Mouse (Mus musculus) MEL (cell line): ENCODE measurements around the gene Oas3. TPM values are rescaled to one million over a fixed set of nuclear protein-coding genes. Genes with fewer than 3 reads are reported as not detected.
A peak's percentile ranks its signal among the peaks of the same experiment; 100 is the strongest.

Source experiments
- DNase-seq: peaks from one replicate; pipeline ENCODE4 v3.0.0; 2011; ENCODE audit warnings: low read depth, low spot score
- H3K27ac ChIP-seq: 2 replicates; pipeline ENCODE4 v1.5.1; 2012; ENCODE audit warnings: low read depth, mild to moderate bottlenecking, control low read depth, low read length, moderate library complexity; ENCODE audit not compliant: control insufficient read depth
- H3K27me3 ChIP-seq, 2 experiments: fragments of 150-350 bp in 1 of 2; sonication (generic) in 1 of 2; 2 replicates each; pipeline ENCODE4 v1.6.1; 2012; ENCODE audit warnings: low read length in 2 of 2, mild to moderate bottlenecking in 2 of 2, improper control_type of control experiment in 1 of 2, moderate library complexity in 1 of 2; ENCODE audit not compliant: insufficient read depth in 2 of 2, control insufficient read depth in 1 of 2
- H3K36me3 ChIP-seq, 2 experiments: 2 replicates each; pipeline ENCODE4 v1.6.1; 2012 to 2014; ENCODE audit warnings: low read length in 2 of 2, improper control_type of control experiment in 1 of 2, inconsistent platforms in 1 of 2, mild to moderate bottlenecking in 1 of 2; ENCODE audit not compliant: insufficient read depth in 2 of 2, control insufficient read depth in 1 of 2
- H3K4me1 ChIP-seq, 2 experiments: fragments of 150-350 bp in 1 of 2; sonication (generic) in 1 of 2; 2 replicates each; pipeline ENCODE4 v1.6.1; 2012; ENCODE audit warnings: low read length in 2 of 2, improper control_type of control experiment in 1 of 2, mild to moderate bottlenecking in 1 of 2; ENCODE audit not compliant: insufficient read depth in 2 of 2, control insufficient read depth in 1 of 2
- H3K4me3 ChIP-seq, 2 experiments: fragments of 150-350 bp in 1 of 2; sonication (generic) in 1 of 2; 2 replicates each; pipeline ENCODE4 v1.5.1; 2012; ENCODE audit warnings: low read depth in 2 of 2, low read length in 2 of 2, mild to moderate bottlenecking in 2 of 2, moderate library complexity in 2 of 2, control low read depth in 1 of 2, improper control_type of control experiment in 1 of 2; ENCODE audit not compliant: control insufficient read depth in 1 of 2, insufficient read depth in 1 of 2
- H3K79me2 ChIP-seq: 2 replicates; pipeline ENCODE4 v1.6.1; 2012; ENCODE audit warnings: mild to moderate bottlenecking, low read length, moderate library complexity; ENCODE audit not compliant: control insufficient read depth, poor library complexity, insufficient read depth
- H3K9ac ChIP-seq: 2 replicates; pipeline ENCODE4 v1.6.1; 2012; ENCODE audit warnings: low read depth, mild to moderate bottlenecking, control low read depth, low read length, moderate library complexity; ENCODE audit not compliant: control insufficient read depth, poor library complexity, severe bottlenecking
- H3K9me3 ChIP-seq: fragments of 150-350 bp; sonication (generic); replicated peaks from 2 replicates; pipeline ENCODE4 v1.6.1; 2012; ENCODE audit warnings: mild to moderate bottlenecking, low read length, improper control_type of control experiment, moderate library complexity; ENCODE audit not compliant: insufficient read depth
- BHLHE40 ChIP-seq: IDR thresholded peaks from 2 replicates; pipeline ENCODE4 v1.6.1; 2012; ENCODE audit warnings: low read depth, mild to moderate bottlenecking, inconsistent platforms, low read length, improper control_type of control experiment, borderline replicate concordance
- CHD1 ChIP-seq: IDR thresholded peaks from 2 replicates; pipeline ENCODE4 v1.6.1; 2012; ENCODE audit warnings: low read depth, mild to moderate bottlenecking, inconsistent platforms, low read length, improper control_type of control experiment
- CHD2 ChIP-seq: IDR thresholded peaks from 2 replicates; pipeline ENCODE4 v1.6.1; 2011; ENCODE audit warnings: low read length, improper control_type of control experiment
- CTCF ChIP-seq, 3 experiments: IDR thresholded peaks in 2 of 3; conservative IDR thresholded peaks in 1 of 3; 2 replicates each; pipeline ENCODE4 v1.5.1; 2011 to 2012; ENCODE audit warnings: low read length in 3 of 3, low read depth in 2 of 3, mild to moderate bottlenecking in 2 of 3, improper control_type of control experiment in 1 of 3, inconsistent platforms in 1 of 3, mixed read lengths in 1 of 3, moderate library complexity in 1 of 3; ENCODE audit not compliant: control insufficient read depth in 1 of 3, insufficient read depth in 1 of 3, poor library complexity in 1 of 3, severe bottlenecking in 1 of 3
- E2F4 ChIP-seq: IDR thresholded peaks from 2 replicates; pipeline ENCODE4 v1.6.1; 2011; ENCODE audit warnings: low read depth, low read length, improper control_type of control experiment, borderline replicate concordance
- ELF1 ChIP-seq: IDR thresholded peaks from 2 replicates; pipeline ENCODE4 v1.6.1; 2014; ENCODE audit warnings: low read depth, mild to moderate bottlenecking, inconsistent platforms, low read length, improper control_type of control experiment, moderate library complexity
- ETS1 ChIP-seq: IDR thresholded peaks from 2 replicates; pipeline ENCODE4 v1.6.1; 2012; ENCODE audit warnings: low read depth, mild to moderate bottlenecking, inconsistent platforms, low read length, improper control_type of control experiment, moderate library complexity
- GATA1 ChIP-seq: IDR thresholded peaks from 2 replicates; pipeline ENCODE4 v1.6.1; 2011; ENCODE audit warnings: low read depth, low read length, improper control_type of control experiment
- KAT2A ChIP-seq: conservative IDR thresholded peaks from 2 replicates; pipeline ENCODE4 v1.6.1; 2012; ENCODE audit warnings: low read depth, low read length, improper control_type of control experiment, inconsistent platforms
- MAZ ChIP-seq: IDR thresholded peaks from 2 replicates; pipeline ENCODE4 v1.6.1; 2012; ENCODE audit warnings: low read depth, mild to moderate bottlenecking, inconsistent platforms, low read length, improper control_type of control experiment
- MYB ChIP-seq: IDR thresholded peaks from 2 replicates; pipeline ENCODE4 v1.6.1; 2011; ENCODE audit warnings: mild to moderate bottlenecking, low read depth, low read length, improper control_type of control experiment
- MYC ChIP-seq: IDR thresholded peaks from 2 replicates; pipeline ENCODE4 v1.6.1; 2011; ENCODE audit warnings: low read depth, mild to moderate bottlenecking, low read length, improper control_type of control experiment, moderate library complexity
- NRF1 ChIP-seq: IDR thresholded peaks from 2 replicates; pipeline ENCODE4 v1.6.1; 2014; ENCODE audit warnings: low read depth, mild to moderate bottlenecking, inconsistent platforms, low read length, improper control_type of control experiment, moderate library complexity; ENCODE audit not compliant: poor library complexity, insufficient read depth, severe bottlenecking
- POLR2AphosphoS2 ChIP-seq: IDR thresholded peaks from 2 replicates; pipeline ENCODE4 v1.6.1; 2011; ENCODE audit warnings: low read length, improper control_type of control experiment
- POLR2AphosphoS5 ChIP-seq: IDR thresholded peaks from 2 replicates; pipeline ENCODE4 v1.6.1; 2012; ENCODE audit warnings: low read depth, borderline replicate concordance, mild to moderate bottlenecking, inconsistent platforms, low read length, moderate library complexity, mixed read lengths
- RAD21 ChIP-seq: IDR thresholded peaks from 2 replicates; pipeline ENCODE4 v1.6.1; 2011; ENCODE audit warnings: mild to moderate bottlenecking, low read depth, low read length, improper control_type of control experiment
- RCOR1 ChIP-seq: IDR thresholded peaks from 2 replicates; pipeline ENCODE4 v1.6.1; 2012; ENCODE audit warnings: low read depth, mild to moderate bottlenecking, inconsistent platforms, low read length, improper control_type of control experiment
- SIN3A ChIP-seq: IDR thresholded peaks from 2 replicates; pipeline ENCODE4 v1.6.1; 2012; ENCODE audit warnings: low read length, improper control_type of control experiment, inconsistent platforms
- SMC3 ChIP-seq: IDR thresholded peaks from 2 replicates; pipeline ENCODE4 v1.6.1; 2011; ENCODE audit warnings: low read depth, low read length, improper control_type of control experiment
- TAL1 ChIP-seq: IDR thresholded peaks from 2 replicates; pipeline ENCODE4 v1.6.1; 2012; ENCODE audit warnings: mild to moderate bottlenecking, inconsistent platforms, low read length, moderate library complexity, mixed read lengths
- TBP ChIP-seq: IDR thresholded peaks from 2 replicates; pipeline ENCODE4 v1.8.0; 2011; ENCODE audit warnings: low read depth, low read length, improper control_type of control experiment
- USF1 ChIP-seq: IDR thresholded peaks from 2 replicates; pipeline ENCODE4 v1.6.1; 2014; ENCODE audit warnings: low read depth, mild to moderate bottlenecking, inconsistent platforms, low read length, improper control_type of control experiment, moderate library complexity
- USF2 ChIP-seq, 2 experiments: IDR thresholded peaks; 2 replicates each; pipeline ENCODE4 v1.6.1; 2011 to 2012; ENCODE audit warnings: improper control_type of control experiment in 2 of 2, low read length in 2 of 2, borderline replicate concordance in 1 of 2, inconsistent platforms in 1 of 2, low read depth in 1 of 2, mild to moderate bottlenecking in 1 of 2; ENCODE audit not compliant: insufficient read depth in 1 of 2
- ZC3H11A ChIP-seq: IDR thresholded peaks from 2 replicates; pipeline ENCODE4 v1.6.1; 2012; ENCODE audit warnings: low read depth, mild to moderate bottlenecking, inconsistent platforms, low read length, improper control_type of control experiment
- ZKSCAN1 ChIP-seq: IDR thresholded peaks from 2 replicates; pipeline ENCODE4 v1.6.1; 2012; ENCODE audit warnings: low read depth, mild to moderate bottlenecking, inconsistent platforms, low read length, improper control_type of control experiment, moderate library complexity
- ZMIZ1 ChIP-seq: IDR thresholded peaks from 2 replicates; pipeline ENCODE4 v1.6.1; 2012; ENCODE audit warnings: low read depth, mild to moderate bottlenecking, inconsistent platforms, low read length, improper control_type of control experiment, moderate library complexity
- ZNF384 ChIP-seq: IDR thresholded peaks from 2 replicates; pipeline ENCODE4 v1.6.1; 2012; ENCODE audit warnings: low read depth, mild to moderate bottlenecking, inconsistent platforms, low read length, improper control_type of control experiment
- polyA plus RNA-seq, 2 experiments: library from polyadenylated mRNA; stranded (reverse) in 1 of 2; unstranded in 1 of 2; fragments of >175 nt in 1 of 2; fragments of >200 nt in 1 of 2; gene quantifications; 2 replicates each; pipeline versions ENCODE4 v1.2.1 to v1.2.4; 2012; ENCODE audit warnings: low replicate concordance in 2 of 2, low read depth in 1 of 2; ENCODE audit not compliant: insufficient read length in 2 of 2, insufficient read depth in 1 of 2, missing spikeins in 1 of 2
- total RNA-seq: library from RNA; depleted of rRNA; stranded (reverse); fragments of 300-350 nt; gene quantifications from 2 replicates; pipeline ENCODE4 v1.2.3, GENCODE M21; 2012

Oas3 gene
- total and polyA plus RNA-seq, 3 experiments = 1.9 to 4.0 TPM; not detected in 1

DNA sequence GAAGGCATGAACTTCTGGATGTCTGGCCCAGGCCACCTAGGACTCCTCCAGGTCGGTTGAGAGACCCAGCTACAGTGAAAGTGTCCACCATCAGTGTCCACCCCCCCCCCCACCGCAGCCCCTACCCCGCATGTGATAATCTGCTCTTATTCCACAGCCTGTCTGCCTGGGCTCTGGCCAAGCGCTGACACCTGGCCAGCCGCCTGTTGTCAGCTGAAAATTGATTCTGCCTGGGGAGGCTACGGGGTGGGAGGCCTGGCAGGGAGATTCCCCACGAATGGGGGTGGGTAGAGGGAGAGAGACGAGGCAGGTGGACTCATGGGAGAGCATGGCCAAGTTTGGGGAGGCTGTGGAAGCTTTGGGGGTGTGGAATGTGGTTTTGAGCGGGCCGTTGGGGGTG, 60.3 kb downstream of the Oas3 start:
- no peak overlapping the region for H3K27ac ChIP-seq
- no peak overlapping the region for H3K4me3 ChIP-seq
- no peaks in the 10 kb centered on the region for H3K27me3 ChIP-seq
- no peak overlapping the region for H3K9ac ChIP-seq
- no peaks in the 10 kb centered on the region for H3K4me1 ChIP-seq
- TF ChIP-seq ZMIZ1 (no peak), CTCF (IDR thresholded peaks at IDR 0.05 in 2 of 3, conservative IDR thresholded peaks at IDR 0.05 in 1 of 3; ENCODE audit: control insufficient read depth in 1 of 3, insufficient read depth in 1 of 3, low read depth in 2 of 3, low read length in 3 of 3, poor library complexity in 1 of 3, severe bottlenecking in 1 of 3) (no peak), POLR2AphosphoS2 (no peak), TBP (no peak), BHLHE40 (no peak), KAT2A (no peak), E2F4 (no peak), CHD1 (no peak), RAD21 (no peak), ZC3H11A (no peak), USF2 (IDR thresholded peaks at IDR 0.05; ENCODE audit: borderline replicate concordance in 1 of 2, insufficient read depth in 1 of 2, low read depth in 1 of 2, low read length in 2 of 2) (no peak), POLR2AphosphoS5 (no peak), RCOR1 (no peak), ZNF384 (no peak), USF1 (no peak), GATA1 (no peak), ETS1 (no peak), SIN3A (no peak), MAZ (no peak)
- no peaks in the 10 kb centered on the region for H3K36me3 ChIP-seq
- H3K79me2 ChIP-seq = no peaks in the 10 kb centered on the region
- no peaks in the 10 kb centered on the region for H3K9me3 ChIP-seq
- no peak for DNase-seq

DNA sequence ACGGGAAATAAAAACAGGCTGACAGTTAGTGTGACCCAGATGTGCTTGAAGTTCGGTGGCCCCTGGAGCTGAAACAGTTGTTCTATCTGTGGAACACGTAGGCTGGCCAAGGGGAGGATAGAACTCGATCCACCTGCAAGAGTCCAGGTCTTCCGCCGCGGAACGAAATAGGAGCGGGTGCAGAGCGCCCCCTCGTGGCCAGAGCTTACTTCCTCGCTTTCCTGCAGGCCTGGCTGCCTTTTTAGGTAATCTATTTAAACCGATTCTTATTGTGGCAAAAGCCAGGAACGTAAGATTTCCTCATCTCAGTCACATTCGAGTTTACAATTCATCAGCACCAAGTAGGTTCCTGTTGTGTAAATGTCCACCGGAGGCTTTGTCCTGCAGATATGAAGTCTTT, 63.1 kb downstream of the Oas3 start:
- DNase-seq = peak; percentile 59
- Histone ChIP-seq H3K27me3 (no peaks in the 10 kb centered on the region), H3K4me3 (no peak overlapping the region), H3K4me1 (no peaks in the 10 kb centered on the region), H3K36me3 (no peaks in the 10 kb centered on the region), H3K9me3 (no peaks in the 10 kb centered on the region), H3K79me2 (no peaks in the 10 kb centered on the region), H3K27ac (no peak overlapping the region), H3K9ac (no peak overlapping the region)
- no peak for TF ChIP-seq ZNF384
- no peak for TF ChIP-seq ZKSCAN1
- no peak for TF ChIP-seq MYC
- no peak for TF ChIP-seq NRF1
- no peak for TF ChIP-seq USF2 (IDR thresholded peaks at IDR 0.05; ENCODE audit: borderline replicate concordance in 1 of 2, insufficient read depth in 1 of 2, low read depth in 1 of 2, low read length in 2 of 2)
- TF ChIP-seq USF1 = no peak
- TF ChIP-seq TAL1 = no peak
- TF ChIP-seq MYB = no peak
- no peak for TF ChIP-seq CHD2
- peak; percentile 81 to 94 (median 81) for TF ChIP-seq CTCF (IDR thresholded peaks at IDR 0.05 in 2 of 3, conservative IDR thresholded peaks at IDR 0.05 in 1 of 3; ENCODE audit: control insufficient read depth in 1 of 3, insufficient read depth in 1 of 3, low read depth in 2 of 3, low read length in 3 of 3, poor library complexity in 1 of 3, severe bottlenecking in 1 of 3)
- TF ChIP-seq SMC3 = peak; percentile 61
- TF ChIP-seq RAD21 = peak; percentile 72
- no peak for TF ChIP-seq ZMIZ1
- TF ChIP-seq ELF1 = no peak
- no peak for TF ChIP-seq MAZ
- TF ChIP-seq ZC3H11A = peak; percentile 27; the same call in 1 of the 2 replicates
